Mouse (Mus musculus) spleen, embryonic (tissue): ENCODE data around the gene Wdr83os.
"Not testable (repeated sequence)": the region's sequence is repeated elsewhere in the genome, so short reads cannot be mapped to it uniquely, and the experiment has no call there.

Source experiments
- CTCF ChIA-PET: fragments of 350-600 bp; sonication (Branson Sonifier 250); formaldehyde crosslinking; loops from one replicate; lab custom pipeline; 2022; lab: Charles Lee

The Wdr83os gene

DNA sequence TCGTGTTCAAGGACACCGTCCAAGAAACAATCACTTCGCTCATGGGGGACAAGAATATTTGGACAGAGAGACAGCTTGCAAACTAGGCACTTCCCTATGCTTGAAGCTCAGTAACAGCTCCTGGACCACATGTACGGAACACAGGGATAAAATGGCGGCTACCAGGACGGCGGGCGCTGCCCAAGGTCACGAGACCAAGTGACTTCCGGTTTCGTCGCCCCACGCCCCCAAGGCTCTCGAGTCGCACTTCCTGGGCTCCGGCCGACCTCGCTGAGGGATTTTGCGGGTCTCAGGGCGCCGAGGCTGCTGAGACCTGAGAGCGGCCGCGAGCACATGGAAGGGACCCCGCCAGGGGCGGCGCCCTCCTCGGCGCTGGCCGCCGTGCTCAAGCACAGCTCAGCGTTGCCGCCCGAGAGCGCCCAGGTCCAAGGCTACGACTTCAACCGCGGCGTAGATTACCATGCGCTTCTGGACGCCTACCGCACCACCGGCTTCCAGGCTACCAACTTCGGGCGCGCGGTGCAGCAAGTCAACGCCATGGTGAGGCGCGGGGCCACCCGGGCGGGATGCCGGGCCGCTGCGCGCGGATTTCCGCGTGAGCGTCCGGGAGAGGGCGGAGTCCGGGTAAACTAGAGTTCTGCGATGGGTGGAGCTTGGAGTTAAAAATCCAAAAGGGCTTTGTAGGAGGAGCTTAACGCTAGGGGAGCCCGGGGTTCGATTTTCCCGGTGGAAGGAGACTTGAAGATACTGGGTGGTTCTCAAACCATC is 8.8 kb upstream of the Wdr83os start, which contains the start of gene Dhps:
Dhps (plus strand) TSS at position 244 of the 768 bp plus-strand sequence.
- CTCF ChIA-PET: interaction anchor here (0.5 to 0.6 kb wide), 2 partner anchors 121 to 886 kb away, joined by 4 to 5 read pairs; no protein-coding TSS in a partner anchor

DNA sequence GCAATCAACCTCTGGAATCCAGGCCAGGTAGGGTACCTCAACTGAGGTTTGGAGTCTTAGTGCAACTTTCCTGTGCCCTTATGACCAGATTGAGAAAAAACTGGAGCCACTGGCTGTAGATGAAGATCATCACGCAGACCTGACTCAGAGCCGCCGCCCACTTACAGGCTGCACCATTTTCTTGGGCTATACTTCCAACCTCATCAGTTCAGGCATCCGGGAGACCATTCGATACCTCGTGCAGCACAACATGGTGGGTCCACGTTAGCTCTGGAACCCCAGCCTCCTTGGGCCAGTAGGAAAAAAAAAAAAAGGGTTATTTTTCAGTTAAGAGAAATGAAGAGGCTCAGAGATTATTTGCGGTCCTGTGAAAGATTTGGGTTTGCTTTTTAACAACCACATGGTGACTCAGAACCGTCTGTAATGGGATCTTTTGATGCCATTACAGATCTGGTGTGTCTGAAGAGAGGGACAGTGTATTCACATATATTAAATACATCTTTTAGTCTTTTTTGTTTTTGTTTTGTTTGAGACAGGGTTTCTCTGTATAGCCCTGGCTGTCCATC is 8.1 kb upstream of the Wdr83os start:
- CTCF ChIA-PET: no interaction called here

DNA sequence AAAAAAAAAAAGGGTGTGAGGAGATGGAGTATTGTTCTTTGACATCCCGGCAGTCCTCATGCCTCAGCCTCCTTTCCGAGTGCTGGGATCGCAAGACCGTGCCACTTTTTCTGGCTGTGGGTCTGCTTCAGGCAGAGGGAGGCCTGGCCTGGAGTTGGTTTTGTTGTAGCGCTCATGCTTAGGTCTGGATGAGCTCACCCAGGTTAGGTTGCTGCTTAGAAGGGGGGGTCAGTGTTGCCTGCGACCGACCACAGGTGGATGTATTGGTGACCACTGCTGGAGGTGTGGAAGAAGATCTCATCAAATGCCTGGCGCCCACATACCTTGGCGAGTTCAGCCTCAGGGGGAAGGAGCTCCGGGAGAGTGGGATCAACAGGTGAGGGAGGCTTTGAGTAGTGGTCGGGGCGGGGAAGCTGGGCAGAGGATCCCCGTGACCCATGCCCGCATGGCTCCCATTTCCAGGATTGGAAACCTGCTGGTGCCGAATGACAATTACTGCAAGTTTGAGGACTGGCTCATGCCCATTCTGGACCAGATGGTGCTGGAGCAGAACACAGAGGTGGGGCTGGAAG is 7.4 kb upstream of the Wdr83os start:
- CTCF ChIA-PET: no interaction called here

DNA sequence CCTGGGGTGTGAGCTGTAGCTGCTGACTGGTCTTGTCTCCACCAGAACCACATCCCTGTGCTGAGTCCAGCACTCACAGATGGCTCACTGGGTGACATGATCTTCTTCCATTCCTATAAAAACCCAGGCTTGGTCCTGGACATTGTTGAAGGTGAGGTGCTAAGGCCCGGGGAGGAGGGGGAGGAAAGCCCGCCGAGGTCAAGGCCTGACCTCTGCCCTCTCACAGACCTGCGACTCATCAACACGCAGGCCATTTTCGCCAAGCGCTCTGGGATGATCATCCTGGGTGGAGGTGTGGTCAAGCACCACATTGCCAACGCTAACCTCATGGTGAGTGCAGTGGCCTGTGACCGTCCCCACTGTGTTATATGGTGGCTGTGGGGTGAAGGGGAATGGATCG is 6.4 kb upstream of the Wdr83os start:
- CTCF ChIA-PET: no interaction called here

DNA sequence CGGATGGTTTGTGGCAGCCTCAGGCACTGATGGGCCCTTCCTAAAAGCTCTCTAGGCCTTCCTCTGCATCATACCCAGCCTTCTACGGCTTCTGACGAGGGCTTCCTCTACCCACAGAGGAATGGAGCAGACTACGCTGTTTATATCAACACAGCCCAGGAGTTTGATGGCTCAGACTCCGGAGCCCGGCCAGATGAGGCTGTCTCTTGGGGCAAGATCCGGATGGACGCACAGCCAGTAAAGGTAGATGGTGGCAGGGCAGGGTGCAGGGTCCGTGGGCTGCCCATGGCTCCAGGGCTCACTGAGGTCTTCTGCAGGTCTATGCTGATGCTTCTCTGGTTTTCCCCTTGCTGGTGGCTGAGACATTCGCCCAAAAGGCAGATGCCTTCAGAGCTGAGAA is 5.9 kb upstream of the Wdr83os start:
- CTCF ChIA-PET: no interaction called here

DNA sequence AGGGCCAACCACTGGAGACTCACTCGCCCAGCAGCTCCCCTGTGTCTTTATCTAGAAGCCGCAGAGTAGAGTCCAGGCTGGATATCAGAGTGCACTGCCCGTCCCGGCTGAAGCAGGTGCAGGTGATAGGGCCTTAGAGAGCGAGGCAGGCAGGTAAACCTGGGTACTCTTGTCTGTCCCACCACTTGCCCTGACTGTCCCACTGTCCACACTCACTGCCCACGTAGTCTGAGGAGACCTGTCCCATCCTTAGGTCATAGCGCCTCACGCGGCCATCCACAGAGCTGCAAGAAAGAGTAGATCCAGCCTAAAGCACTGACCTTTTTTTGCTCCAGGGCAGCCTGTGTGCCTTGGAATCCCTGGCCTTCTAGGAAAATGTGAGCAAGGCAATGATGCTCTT is 4.5 kb upstream of the Wdr83os start:
- CTCF ChIA-PET: interaction anchor here (0.6 to 0.9 kb wide), 2 partner anchors 63 to 512 kb away, joined by 3 to 11 read pairs; no protein-coding TSS in a partner anchor

DNA sequence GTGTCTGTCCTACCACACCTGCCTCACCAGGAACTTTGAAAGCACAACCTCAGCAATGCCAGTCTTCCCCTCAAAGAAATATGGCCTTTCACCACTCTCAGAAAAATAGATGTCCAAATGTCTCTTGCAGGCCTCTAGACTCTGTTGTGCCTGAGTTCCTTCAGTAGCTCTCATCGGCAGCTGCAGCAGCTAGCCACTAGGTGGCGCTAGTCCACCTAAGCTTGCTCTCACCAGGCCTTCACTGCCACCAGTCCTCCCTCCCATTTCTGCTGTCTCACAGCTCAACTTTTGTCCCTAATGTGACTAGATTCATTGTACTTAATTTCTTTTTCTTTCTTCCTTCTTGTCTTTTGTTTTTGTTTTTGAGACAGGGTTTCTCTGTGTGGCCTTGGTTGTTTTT is 3.5 kb upstream of the Wdr83os start:
- CTCF ChIA-PET: interaction anchor here (0.6 to 0.7 kb wide), 2 partner anchors 93 to 511 kb away, joined by 3 to 4 read pairs; no protein-coding TSS in a partner anchor

DNA sequence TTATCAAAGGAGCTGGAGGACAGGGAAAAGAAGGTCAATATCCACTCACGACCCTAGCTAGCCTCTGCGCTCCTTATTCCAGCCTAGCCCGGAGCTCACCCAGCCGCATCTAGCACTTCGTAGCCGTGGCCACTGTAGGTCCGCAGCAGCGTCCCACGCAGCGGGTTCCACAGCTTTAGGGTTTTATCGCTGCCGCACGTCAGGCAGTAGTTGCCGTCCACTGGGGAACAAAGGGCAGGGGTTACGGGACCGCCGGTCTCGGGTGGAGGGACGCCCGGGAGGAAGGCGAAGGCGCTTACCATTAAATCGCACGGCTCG is 367 bp upstream of the Wdr83os start:
- CTCF ChIA-PET: no interaction called here

DNA sequence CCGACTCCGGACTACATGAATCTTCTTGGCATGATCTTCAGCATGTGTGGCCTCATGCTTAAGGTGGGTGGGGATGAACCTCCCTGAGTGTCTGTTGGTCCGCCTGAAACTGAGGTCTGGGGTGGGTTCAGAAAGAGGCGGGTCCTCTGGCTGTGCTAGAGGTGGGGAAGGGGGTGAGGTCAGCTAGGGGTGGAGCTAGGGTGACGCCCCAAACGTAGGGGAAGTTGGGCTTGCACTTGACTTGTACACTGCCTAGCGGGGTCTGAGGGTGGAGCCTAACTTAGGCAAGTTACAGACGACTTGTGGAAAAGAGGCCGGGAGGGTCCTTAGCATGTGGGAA is 646 bp downstream of the Wdr83os start, which contains the start of gene Wdr83:
Wdr83 (minus strand) TSS at position 91 of the 340 bp plus-strand sequence.
- CTCF ChIA-PET: interaction anchor here (0.6 kb wide), 1 partner anchor 92 kb away, joined by 4 read pairs; no protein-coding TSS in a partner anchor

DNA sequence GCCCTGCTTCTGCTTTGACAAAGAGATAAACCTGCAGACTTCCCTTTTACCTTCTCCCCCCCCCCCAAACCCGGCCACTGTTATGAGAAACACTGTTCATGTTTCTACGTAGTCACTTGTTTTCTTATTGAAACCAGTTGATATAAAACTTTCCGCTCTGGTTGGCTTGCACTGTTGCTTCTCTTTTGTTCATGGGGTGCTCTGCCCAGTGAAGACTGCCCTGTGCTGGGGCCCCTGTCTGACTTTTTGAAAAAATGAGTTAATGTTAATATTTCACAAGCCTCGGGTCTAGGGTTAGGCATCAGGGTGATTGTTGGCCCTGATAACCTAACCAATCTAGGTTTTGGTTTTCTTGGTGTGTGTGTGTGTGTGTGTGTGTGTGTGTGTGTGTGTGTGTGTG is 1.6 kb downstream of the Wdr83os start:
- CTCF ChIA-PET: not testable (repeated sequence)

DNA sequence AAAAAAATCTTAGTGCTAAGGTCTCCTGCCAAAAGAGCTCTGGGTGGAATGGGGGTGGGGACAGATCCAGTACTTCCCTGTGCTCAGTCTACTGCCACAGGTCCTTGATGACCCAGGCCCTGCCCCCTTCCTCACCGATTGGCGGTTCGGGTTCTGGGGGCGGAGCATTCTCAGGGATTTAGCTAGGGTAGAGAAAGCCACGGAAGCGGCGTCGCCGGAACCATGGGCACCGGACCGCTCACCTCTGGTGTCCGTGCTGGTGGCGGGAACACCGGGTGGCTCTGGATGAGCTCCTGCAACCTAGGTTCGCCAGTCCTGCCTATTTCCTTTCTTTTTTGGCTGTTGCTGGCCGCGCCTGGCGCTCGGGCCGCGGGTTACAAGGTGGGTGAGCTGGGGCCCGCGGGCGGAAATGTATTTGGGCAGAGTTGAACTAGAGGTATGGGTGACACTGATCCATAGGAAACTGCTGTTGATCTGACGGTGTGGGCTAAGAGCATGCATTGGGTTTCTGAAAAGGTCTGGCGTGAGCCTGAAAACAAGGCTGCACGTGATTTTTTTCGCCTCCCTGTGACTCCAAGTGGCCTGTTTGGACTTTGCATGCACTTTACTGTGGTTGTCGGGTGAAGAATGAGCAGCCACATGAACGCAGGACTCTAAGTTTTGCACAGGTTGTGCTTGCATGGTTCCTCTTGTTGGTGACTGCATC is 2.7 kb downstream of the Wdr83os start, which contains the start of gene Man2b1:
Man2b1 (plus strand) TSS at position 163 of the 706 bp plus-strand sequence.
- CTCF ChIA-PET: interaction anchor here (0.5 to 1.0 kb wide), 2 partner anchors 108 to 109 kb away, joined by 3 read pairs; no protein-coding TSS in a partner anchor

DNA sequence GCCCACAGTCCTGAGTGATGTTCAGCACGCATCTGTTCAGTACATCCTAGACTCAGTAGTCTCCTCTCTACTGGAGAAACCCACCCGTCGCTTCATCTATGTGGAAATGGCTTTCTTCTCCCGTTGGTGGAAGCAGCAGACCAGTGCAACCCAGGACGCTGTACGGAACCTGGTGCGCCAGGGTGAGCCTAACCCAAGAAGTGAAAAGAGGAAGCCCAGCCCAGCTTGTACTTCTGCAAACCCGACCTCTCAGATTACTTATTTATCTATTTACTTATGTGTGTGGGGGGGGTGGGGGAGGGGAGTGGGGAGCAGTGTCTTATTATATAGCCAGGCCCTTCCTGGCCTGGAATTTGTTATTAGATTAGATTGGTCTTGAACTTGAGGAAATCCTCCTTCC is 4.1 kb downstream of the Wdr83os start:
- CTCF ChIA-PET: interaction anchor here (1.2 kb wide), 1 partner anchor 17 kb away, joined by 3 read pairs; the partner anchor contains the start of gene Gm5741

DNA sequence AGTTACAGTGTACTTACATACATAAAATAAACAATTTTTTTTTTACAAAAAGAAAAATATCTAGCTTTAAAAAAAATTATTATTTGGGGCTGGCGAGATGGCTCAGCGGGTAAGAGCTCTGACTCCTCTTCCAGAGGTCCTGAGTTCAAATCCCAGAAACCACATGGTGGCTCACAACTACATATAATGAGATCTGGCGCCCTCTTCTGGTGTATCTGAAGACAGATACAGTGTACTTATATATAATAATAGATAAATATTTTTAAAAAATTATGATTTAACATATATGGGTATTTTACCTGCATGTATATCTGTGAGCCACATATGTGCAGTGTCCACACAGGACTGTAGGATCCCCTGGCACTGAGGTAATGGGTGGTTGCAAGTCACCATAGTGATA is 5.7 kb downstream of the Wdr83os start:
- CTCF ChIA-PET: interaction anchor here (0.6 to 1.2 kb wide), 3 partner anchors 33 to 1435 kb away, joined by 3 to 4 read pairs (median 4); no protein-coding TSS in a partner anchor

DNA sequence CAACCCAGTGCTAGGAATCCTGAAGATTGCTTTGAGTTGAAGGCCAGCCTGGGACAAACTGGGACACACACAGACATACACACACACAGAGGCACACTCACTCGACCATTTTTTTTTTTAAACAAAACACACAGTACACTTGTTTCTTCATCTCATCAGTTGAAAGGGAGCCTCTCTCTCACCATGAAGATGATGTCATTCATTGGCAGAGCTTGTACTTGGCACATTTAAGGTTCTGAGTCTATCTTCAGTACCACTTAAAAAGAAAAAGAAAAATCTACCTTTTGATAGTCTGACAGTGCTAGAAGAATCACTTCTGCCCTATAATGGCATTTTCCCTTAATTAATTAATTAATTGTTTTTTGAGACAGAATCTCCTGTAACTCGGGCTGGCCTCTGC is 8.2 kb downstream of the Wdr83os start:
- CTCF ChIA-PET: interaction anchor here (1.0 kb wide), 1 partner anchor 17 kb away, joined by 3 read pairs; no protein-coding TSS in a partner anchor

DNA sequence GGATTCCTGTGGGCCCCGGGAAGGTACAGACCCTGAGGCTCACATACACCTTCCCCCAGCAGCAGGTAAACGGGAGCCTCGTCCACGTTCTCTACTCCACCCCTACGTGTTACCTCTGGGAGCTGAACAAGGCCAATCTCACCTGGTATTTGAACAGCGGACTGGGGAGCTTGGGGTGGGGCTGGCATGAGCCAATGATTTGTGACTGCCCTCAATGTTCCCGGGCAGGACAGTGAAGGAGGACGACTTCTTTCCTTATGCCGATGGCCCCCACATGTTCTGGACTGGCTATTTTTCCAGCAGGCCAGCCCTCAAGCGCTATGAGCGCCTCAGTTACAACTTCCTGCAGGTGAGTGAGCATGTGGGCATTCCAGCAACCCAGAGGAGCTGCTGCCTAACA is 10.3 kb downstream of the Wdr83os start:
- CTCF ChIA-PET: no interaction called here

DNA sequence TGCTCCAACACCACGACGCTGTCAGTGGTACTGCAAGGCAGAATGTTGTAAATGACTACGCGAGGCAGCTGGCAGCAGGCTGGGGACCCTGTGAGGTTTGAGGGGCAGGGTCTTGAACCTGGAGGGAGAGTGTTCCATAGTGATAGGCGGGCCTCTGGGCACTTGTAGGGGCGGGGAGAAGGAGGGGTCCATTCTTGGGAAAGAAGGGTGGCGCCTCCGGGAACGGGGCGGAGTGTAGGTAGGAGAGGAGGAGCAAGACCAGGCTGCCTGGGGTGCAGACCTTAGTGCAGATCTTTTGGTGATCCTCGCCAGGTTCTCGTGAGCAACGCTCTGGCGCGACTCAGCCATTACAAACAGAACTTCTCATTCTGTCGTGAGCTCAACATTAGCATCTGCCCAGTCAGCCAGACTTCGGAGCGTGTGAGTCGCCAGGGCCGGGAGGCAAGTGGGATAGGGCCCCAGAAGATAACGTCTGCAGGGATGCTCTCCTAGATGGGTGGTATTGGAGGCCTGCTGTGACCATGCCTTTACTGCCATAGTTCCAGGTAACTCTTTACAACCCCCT is 11.1 kb downstream of the Wdr83os start:
- CTCF ChIA-PET: no interaction called here

DNA sequence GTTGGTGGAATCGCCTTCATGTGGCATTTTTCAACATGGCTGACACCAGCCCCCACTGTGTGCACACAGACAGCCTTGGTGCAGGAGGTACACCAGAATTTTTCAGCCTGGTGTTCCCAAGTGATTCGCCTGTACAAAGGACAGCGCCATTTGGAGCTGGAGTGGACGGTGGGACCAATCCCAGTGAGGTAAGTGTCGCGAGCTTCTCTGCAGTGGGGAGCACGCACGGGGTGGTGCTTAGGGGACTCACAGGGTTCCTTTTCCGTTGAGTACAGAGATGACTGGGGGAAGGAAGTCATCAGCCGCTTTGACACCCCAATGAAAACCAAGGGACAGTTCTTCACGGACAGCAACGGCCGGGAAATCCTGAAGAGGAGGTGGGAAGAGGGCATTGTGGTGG is 14.5 kb downstream of the Wdr83os start:
- CTCF ChIA-PET: no interaction called here

DNA sequence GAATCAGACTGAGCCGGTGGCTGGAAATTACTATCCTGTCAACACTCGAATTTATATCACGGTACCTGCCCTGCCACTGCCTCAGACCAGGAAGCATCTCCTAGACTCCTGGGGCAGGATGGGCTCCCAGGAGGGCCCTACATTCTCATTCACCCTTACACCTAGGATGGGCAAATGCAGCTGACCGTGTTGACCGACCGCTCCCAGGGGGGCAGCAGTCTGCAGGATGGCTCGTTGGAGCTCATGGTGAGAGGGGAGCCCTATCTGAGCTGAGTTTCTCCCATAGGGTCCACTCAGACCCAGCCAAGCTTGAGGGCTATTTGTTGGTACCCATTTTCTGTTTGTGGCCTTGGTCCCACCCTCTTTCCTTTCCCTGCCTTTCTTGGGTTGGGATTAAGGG is 15.0 kb downstream of the Wdr83os start:
- CTCF ChIA-PET: no interaction called here

DNA sequence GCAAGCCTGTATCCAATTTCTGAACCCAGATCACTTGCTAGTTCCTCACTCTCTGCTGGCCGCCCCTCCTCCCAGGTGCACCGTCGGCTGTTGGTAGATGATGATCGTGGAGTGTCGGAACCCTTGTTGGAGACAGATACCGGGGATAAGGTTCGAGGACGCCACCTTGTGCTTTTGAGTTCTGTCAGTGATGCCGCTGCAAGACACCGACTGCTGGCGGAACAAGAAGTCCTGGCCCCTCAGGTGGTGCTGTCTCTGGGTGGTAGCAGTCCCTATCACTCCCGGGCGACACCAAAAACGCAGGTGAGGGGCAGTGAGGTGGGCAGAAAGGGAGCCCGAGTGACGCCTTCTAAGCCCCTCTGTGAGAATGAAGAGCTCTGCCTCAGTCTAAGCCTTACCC is 15.7 kb downstream of the Wdr83os start:
- CTCF ChIA-PET: no interaction called here

DNA sequence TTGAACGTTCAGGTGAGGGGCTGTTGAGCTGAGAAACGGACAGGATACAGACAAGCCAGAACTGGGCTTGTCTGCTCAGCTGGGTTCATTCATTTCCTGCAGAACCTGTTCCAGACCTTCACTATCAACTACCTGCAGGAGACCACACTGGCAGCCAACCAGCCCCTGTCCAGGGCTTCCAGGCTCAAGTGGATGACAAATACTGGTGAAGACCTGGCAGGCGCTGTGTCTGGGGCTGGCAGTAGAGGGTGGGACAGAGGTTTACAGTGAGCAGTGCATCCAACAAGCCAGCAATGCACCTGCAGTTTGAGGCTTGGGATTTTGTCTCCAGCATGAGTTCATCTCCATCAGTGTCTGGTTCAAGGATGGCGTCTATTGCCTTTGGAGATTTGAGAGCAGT is 16.3 kb downstream of the Wdr83os start:
- CTCF ChIA-PET: no interaction called here

DNA sequence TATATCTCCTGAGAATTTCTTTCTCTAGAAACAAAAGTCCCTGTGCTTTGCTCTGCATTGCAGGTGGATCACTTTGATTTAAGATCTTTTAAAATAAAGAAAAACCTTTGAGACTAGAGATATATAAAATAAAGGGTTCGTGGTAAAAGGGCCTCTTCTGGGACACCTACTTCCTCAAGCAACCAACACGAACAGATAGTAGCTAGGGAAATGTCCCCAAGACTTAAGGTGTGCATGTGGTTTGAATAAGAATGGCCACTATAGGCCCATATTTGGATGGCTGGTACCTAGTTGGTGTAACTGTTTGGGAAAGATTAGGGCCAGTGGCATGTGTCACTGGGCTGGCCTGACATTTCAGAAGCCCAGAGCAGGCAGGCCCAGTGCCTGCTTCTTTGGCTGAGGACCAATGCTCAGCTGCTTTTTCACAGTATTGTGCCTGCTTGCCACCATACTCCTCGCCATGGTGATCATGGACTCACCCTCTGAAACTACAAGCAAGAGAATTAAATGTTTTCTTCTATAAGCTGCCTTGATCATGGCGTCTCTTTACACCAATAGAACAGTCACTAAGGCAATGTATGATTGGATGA is 19.6 kb downstream of the Wdr83os start:
- CTCF ChIA-PET: no interaction called here
